Mouse (Mus musculus) heart, adult 2 months (tissue): ENCODE measurements around the gene Smpd2.

Source experiments
- CTCF ChIP-seq: fragments of 200-600 bp; IDR thresholded peaks from 2 replicates; pipeline ENCODE4 v1.8.1; 2022; ENCODE audit warnings: antibody characterized with exemption, mild to moderate bottlenecking, moderate library complexity
- EP300 ChIP-seq: fragments of 200-500 bp; IDR thresholded peaks from 2 replicates; pipeline ENCODE4 v1.6.1; 2011; ENCODE audit warnings: low read depth, low read length, control low read depth; ENCODE audit not compliant: insufficient read depth

- TF ChIP-seq CTCF: no peak
- TF ChIP-seq EP300: no peak
Measured at GRCm38 (mm10) chr10:41452791-41453190, 37.4 kb downstream of the Smpd2 start.
